Mouse (Mus musculus) embryonic facial prominence, embryonic 13.5 days (tissue): Measurements from ENCODE around the gene Sgip1. TPM values are rescaled to one million over a fixed set of nuclear protein-coding genes. Genes with fewer than 3 reads are reported as not detected.

Experiments used
- ATAC-seq: fragments of 200-750 bp; cut with Nextera tagmentation; 2 replicates; pipeline ENCODE4 v1.8.0; 2017; ENCODE audit warnings: low read depth; ENCODE audit not compliant: insufficient number of reproducible peaks, insufficient read depth, low FRiP score, low TSS enrichment
- H3K27ac ChIP-seq: fragments of 300-500 bp; sonication (generic); 2 replicates; pipeline ENCODE4 v1.5.1; 2015; ENCODE audit warnings: moderate library complexity, mild to moderate bottlenecking, inconsistent platforms
- H3K27me3 ChIP-seq: fragments of 300-500 bp; sonication (generic); 2 replicates; pipeline ENCODE4 v1.6.1; 2015; ENCODE audit warnings: mild to moderate bottlenecking, inconsistent platforms
- H3K36me3 ChIP-seq: fragments of 300-500 bp; sonication (generic); 2 replicates; pipeline ENCODE4 v1.6.1; 2015; ENCODE audit warnings: mild to moderate bottlenecking, inconsistent platforms
- H3K4me1 ChIP-seq: fragments of 300-500 bp; sonication (generic); 2 replicates; pipeline ENCODE4 v1.6.1; 2015; ENCODE audit warnings: inconsistent platforms
- H3K4me2 ChIP-seq: fragments of 300-500 bp; sonication (generic); 2 replicates; pipeline ENCODE4 v1.6.1; 2015; ENCODE audit warnings: moderate library complexity, mild to moderate bottlenecking, inconsistent platforms
- H3K4me3 ChIP-seq: fragments of 300-500 bp; sonication (generic); 2 replicates; pipeline ENCODE4 v1.5.1; 2015; ENCODE audit warnings: mild to moderate bottlenecking, inconsistent platforms
- H3K9ac ChIP-seq: fragments of 300-500 bp; sonication (generic); 2 replicates; pipeline ENCODE4 v1.6.1; 2015; ENCODE audit warnings: mild to moderate bottlenecking, inconsistent platforms
- H3K9me3 ChIP-seq: fragments of 300-500 bp; sonication (generic); 2 replicates; pipeline ENCODE4 v1.6.1; 2016; ENCODE audit warnings: inconsistent platforms
- WGBS: fragments of 180-500 bp; shearing (Covaris S2); methylation state at CpG from one replicate; pipeline ENCODE4 v1.1.7; 2015; ENCODE audit warnings: mixed read lengths; 5-methylcytosine and 5-hydroxymethylcytosine counted together
- polyA plus RNA-seq: library from polyadenylated mRNA; unstranded; fragments of >200 nt; fragmentation: Nextera tagmentation; extraction: Ambion mirVana; gene quantifications from 2 replicates; pipeline ENCODE4 v1.2.1, GENCODE M21; 2015

Gene Sgip1
- polyA plus RNA-seq, 1 experiment from 2014 or later = 13.0 TPM

- ATAC-seq = no peak
- H3K9ac ChIP-seq = no peak overlapping the region
- no peak overlapping the region for H3K4me3 ChIP-seq
- no peaks in the 10 kb centered on the region for H3K9me3 ChIP-seq
- peaks cover 43% of the 10 kb centered on the region for H3K4me1 ChIP-seq
- H3K4me2 ChIP-seq = no peak overlapping the region
- no peak overlapping the region for H3K27ac ChIP-seq
- H3K36me3 ChIP-seq = no peaks in the 10 kb centered on the region
- H3K27me3 ChIP-seq = no peaks in the 10 kb centered on the region
- 90% methylated on average over 4 of the region's 4 CpGs for WGBS
Observed at GRCm38 (mm10) chr4:103010734-103011133, 269.6 kb downstream of the Sgip1 start.

GRCm38 (mm10) chr4:103011823-103012222 is 270.7 kb downstream of the Sgip1 start:
- H3K27me3 ChIP-seq = no peaks in the 10 kb centered on the region
- ATAC-seq = no peak
- H3K4me1 ChIP-seq = peaks cover 35% of the 10 kb centered on the region
- H3K27ac ChIP-seq = no peak overlapping the region
- H3K4me3 ChIP-seq = no peak overlapping the region
- no peaks in the 10 kb centered on the region for H3K36me3 ChIP-seq
- WGBS = 28% methylated on average over 7 of the region's 7 CpGs
- H3K9ac ChIP-seq = no peak overlapping the region; the same call in 1 of the 2 replicates
- H3K4me2 ChIP-seq = no peak overlapping the region
- no peaks in the 10 kb centered on the region for H3K9me3 ChIP-seq

GRCm38 (mm10) chr4:103013490-103013889 is 272.4 kb downstream of the Sgip1 start:
- Histone ChIP-seq H3K27ac (peak overlapping the region; percentile 48; the same call in 1 of the 2 replicates), H3K4me1 (peaks cover 21% of the 10 kb centered on the region), H3K9ac (peak overlapping the region; percentile 44; the same call in 1 of the 2 replicates), H3K9me3 (no peaks in the 10 kb centered on the region), H3K4me3 (no peak overlapping the region), H3K27me3 (no peaks in the 10 kb centered on the region), H3K4me2 (peak overlapping the region; percentile 39), H3K36me3 (no peaks in the 10 kb centered on the region)
- WGBS = 10% methylated on average over 4 of the region's 4 CpGs
- ATAC-seq = no peak

Other genes with a start within 250 kb of the Sgip1 start
- 0.42 and 1.5 TPM in 2 replicates for gene Tctex1d1, start 237.3 kb downstream of the Sgip1 start, polyA plus RNA-seq